20 mouse cellular contexts compared by ENCODE assay signal in the genomic region with DNA sequence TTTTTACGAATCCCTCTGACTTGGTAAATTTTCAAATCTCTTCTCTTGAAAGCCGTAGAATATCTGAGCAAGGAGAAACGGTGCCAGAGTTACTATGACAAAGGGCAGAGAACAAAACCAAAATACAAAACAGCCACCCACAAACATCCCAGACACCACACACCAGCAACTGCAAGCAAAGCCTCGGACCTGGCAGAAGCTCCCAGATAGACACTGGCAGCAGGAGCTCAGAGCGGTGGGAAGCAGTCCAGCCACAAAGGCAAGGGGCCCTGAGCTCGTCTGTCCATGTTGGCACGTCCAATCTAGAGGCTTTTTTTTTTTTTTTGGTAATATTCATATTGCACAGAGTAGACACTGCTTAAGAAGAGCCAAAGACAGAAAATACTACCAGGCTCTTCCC. TPM values are rescaled to one million over a fixed set of nuclear protein-coding genes. Genes with fewer than 3 reads are reported as not detected.
A peak's percentile ranks its signal among the peaks of the same experiment; 100 is the strongest.
DNase-seq lines count a peak whose midpoint lies in the region; ATAC-seq and TF ChIP-seq lines count a peak whose summit lies in the region.
"Had no signal": no experiment of that assay in that cellular context is flagged by ENCODE, and none has a peak within 500 bp of the region (broad histone marks: within the 10 kb centered on the region; RNA-seq: fewer than 3 reads in every experiment).

No protein-coding gene starts in this region.

- H3K9ac ChIP-seq in kidney, embryonic 14.5 days (ENCODE audit: low read depth, low read length) = no peak overlapping the region
- no peak overlapping the region for H3K9ac ChIP-seq in intestine, postnatal 0 days (ENCODE audit: low read depth, low read length)
- H3K9ac ChIP-seq: limb, embryonic 13.5 days; liver, embryonic 14.5 days; midbrain, embryonic 15.5 days had no signal

- H3K9me3 ChIP-seq in kidney, embryonic 14.5 days (ENCODE audit: control insufficient read depth, low read length) = no peaks in the 10 kb centered on the region
- H3K9me3 ChIP-seq in intestine, postnatal 0 days (ENCODE audit: control insufficient read depth) = no peaks in the 10 kb centered on the region
- H3K9me3 ChIP-seq: heart, embryonic 10.5 days; limb, embryonic 13.5 days; megakaryocyte, embryonic 14.5 days; midbrain, embryonic 15.5 days had no signal

- H3K4me3 ChIP-seq in kidney, embryonic 14.5 days (ENCODE audit: low read length) = no peak overlapping the region
- H3K4me3 ChIP-seq in intestine, postnatal 0 days (ENCODE audit: low read depth, low read length) = no peak overlapping the region
- H3K4me3 ChIP-seq: heart, embryonic 10.5 days; limb, embryonic 13.5 days; megakaryocyte, embryonic 14.5 days; midbrain, embryonic 15.5 days had no signal

- H3K4me1 ChIP-seq in kidney, embryonic 14.5 days (ENCODE audit: control insufficient read depth, insufficient read depth, low read length) = peaks cover 14% of the 10 kb centered on the region; the same call in 1 of the 2 replicates
- no peaks in the 10 kb centered on the region for H3K4me1 ChIP-seq in intestine, postnatal 0 days (replicated peaks; ENCODE audit: control insufficient read depth, insufficient read depth, low read length)
- H3K4me1 ChIP-seq: megakaryocyte, embryonic 14.5 days; midbrain, embryonic 15.5 days had no signal

- no peak for ATAC-seq in kidney, embryonic 14.5 days (ENCODE audit: low FRiP score, low TSS enrichment)
- ATAC-seq in intestine, postnatal 0 days = no peak
- ATAC-seq: activated CD4-positive, CD25-positive, alpha-beta regulatory T cell, adult 4 months; lung, postnatal 0 days; midbrain, embryonic 15.5 days; Patski had no signal

- DNase-seq in gastrocnemius, postnatal 14 days = peak; percentile 41
- no peak for DNase-seq in gastrocnemius, adult 8-10 months (ENCODE audit: low spot score in 2 of 2)
- DNase-seq in Muller cell, postnatal 12 days (ENCODE audit: inconsistent ontology term) = peak; percentile 31
- peak; percentile 56 for DNase-seq in brain, embryonic 14.5 days (ENCODE audit: low read depth)
- DNase-seq in cerebellum, adult 9-11 months = peak; percentile 72
- DNase-seq: adrenal gland, postnatal 25 days; gastrocnemius, postnatal 36 days; heart, postnatal 14 days; right cerebral cortex, adult 18-20 months; thymus, adult 18-20 months had no signal

- no peaks in the 10 kb centered on the region for H3K27me3 ChIP-seq in kidney, embryonic 14.5 days (ENCODE audit: control insufficient read depth, insufficient read depth, low read length)
- no peaks in the 10 kb centered on the region for H3K27me3 ChIP-seq in intestine, postnatal 0 days (replicated peaks; ENCODE audit: control insufficient read depth, insufficient read depth, low read length)
- H3K27me3 ChIP-seq: limb, embryonic 13.5 days; megakaryocyte, embryonic 14.5 days; midbrain, embryonic 15.5 days; Patski had no signal

- 91% methylated on average over 7 of the region's 7 CpGs for WGBS in kidney, embryonic 14.5 days
- 93% methylated on average over 7 of the region's 7 CpGs for WGBS in intestine, postnatal 0 days

- H3K36me3 ChIP-seq in kidney, embryonic 14.5 days (ENCODE audit: control insufficient read depth, insufficient read depth, low read length) = no peaks in the 10 kb centered on the region; the same call in 1 of the 2 replicates
- H3K36me3 ChIP-seq in intestine, postnatal 0 days (ENCODE audit: control insufficient read depth, insufficient read depth) = peaks cover 10% of the 10 kb centered on the region; the same call in 1 of the 2 replicates
- H3K36me3 ChIP-seq: heart, embryonic 10.5 days; midbrain, embryonic 15.5 days had no signal

- H3K4me2 ChIP-seq in kidney, embryonic 14.5 days (replicated peaks; ENCODE audit: low read depth, low read length) = no peak overlapping the region
- H3K4me2 ChIP-seq in intestine, postnatal 0 days (replicated peaks; ENCODE audit: low read depth) = no peak overlapping the region
- H3K4me2 ChIP-seq: limb, embryonic 13.5 days; midbrain, embryonic 15.5 days had no signal

- no peak for TF ChIP-seq POLR2A in brain, embryonic 14.5 days (IDR thresholded peaks at IDR 0.05; ENCODE audit: borderline replicate concordance, extremely low read depth, insufficient read depth, insufficient read length, poor library complexity, severe bottlenecking)

- TF ChIP-seq CTCF in brain, embryonic 14.5 days (IDR thresholded peaks at IDR 0.05; ENCODE audit: borderline replicate concordance, extremely low read depth, insufficient read depth, insufficient read length) = no peak
- TF ChIP-seq CTCF in intestine, postnatal 0 days (IDR thresholded peaks at IDR 0.05; ENCODE audit: low read depth) = no peak

- no peak overlapping the region for H3K27ac ChIP-seq in kidney, embryonic 14.5 days (ENCODE audit: low read depth, low read length)
- no peak overlapping the region for H3K27ac ChIP-seq in intestine, postnatal 0 days (ENCODE audit: low read depth, low read length)
- H3K27ac ChIP-seq: heart, embryonic 10.5 days; limb, embryonic 13.5 days; liver, embryonic 14.5 days; midbrain, embryonic 15.5 days had no signal

- intact Hi-C loops in gastrocnemius, postnatal 14 days (cut with DNase I; ENCODE audit: low total_unique reads) = no loop called here

RNA-seq across cellular contexts. Expression of a gene that starts 58.6 kb away (rescaled TPM):
- total RNA-seq in gastrocnemius, postnatal 14 days (2021) = 10 to 100 TPM; 18.0 to 20.7 TPM
- total RNA-seq in gastrocnemius, adult 8-10 months (2022) = 10 to 100 TPM; 10.0 to 15.5 (median 13.9) TPM
- polyA plus RNA-seq in brain, embryonic 14.5 days (2012; rRNA removed) = 55.0 and 68.1 TPM in 2 replicates
- 58.5 and 67.4 TPM in 2 replicates for polyA plus RNA-seq in kidney, embryonic 14.5 days (2014; fragmentation: Nextera tagmentation; extraction: Ambion mirVana)
- 45.3 and 57.0 TPM in 2 replicates for polyA plus RNA-seq in intestine, postnatal 0 days (2015; fragmentation: Nextera tagmentation; extraction: Ambion mirVana)

Comparison
In these comparisons a context has a peak if more than half of its experiments do, and no peak if none do; other contexts are left out.
1. DNase-seq: peak in gastrocnemius, postnatal 14 days (single experiment), Muller cell, postnatal 12 days (single experiment), brain, embryonic 14.5 days (single experiment) and cerebellum, adult 9-11 months (single experiment); none in gastrocnemius, adult 8-10 months (0 of 2).